In genomic region chr2:72849441-72850192, GRCm38 (mm10) we compare ENCODE assay signal across 14 mouse cellular contexts.
DNase-seq lines count a peak whose midpoint lies in the region; ATAC-seq and TF ChIP-seq lines count a peak whose summit lies in the region.
"Had no signal": no experiment of that assay in that cellular context is flagged by ENCODE, and none has a peak within 500 bp of the region (broad histone marks: within the 10 kb centered on the region; RNA-seq: fewer than 3 reads in every experiment).

No protein-coding gene starts in this region.

- H3K27me3 ChIP-seq in hindbrain, embryonic 10.5 days (ENCODE audit: insufficient read depth, poor library complexity, severe bottlenecking), result no peaks in the 10 kb centered on the region
- H3K27me3 ChIP-seq in hindbrain, embryonic 11.5 days (ENCODE audit: control insufficient read depth, insufficient read depth, low read length), result no peaks in the 10 kb centered on the region
- H3K27me3 ChIP-seq in midbrain, postnatal 0 days (ENCODE audit: insufficient read depth, low read length), result no peaks in the 10 kb centered on the region
- no peaks in the 10 kb centered on the region for H3K27me3 ChIP-seq in midbrain, embryonic 16.5 days (ENCODE audit: control insufficient read depth, insufficient read depth, low read depth, low read length)
- H3K27me3 ChIP-seq in heart, postnatal 0 days (ENCODE audit: control insufficient read depth, insufficient read depth, low read length), result no peaks in the 10 kb centered on the region
- H3K27me3 ChIP-seq: neural tube, embryonic 13.5 days had no signal

- ATAC-seq in hindbrain, embryonic 11.5 days (ENCODE audit: low FRiP score), result no peak
- ATAC-seq in midbrain, postnatal 0 days (ENCODE audit: low FRiP score), result no peak
- no peak for ATAC-seq in midbrain, embryonic 16.5 days
- ATAC-seq in heart, postnatal 0 days (ENCODE audit: insufficient read depth, low read depth), result no peak

- peak overlapping the region; percentile 40 for H3K27ac ChIP-seq in hindbrain, embryonic 10.5 days
- H3K27ac ChIP-seq in hindbrain, embryonic 11.5 days (ENCODE audit: low read depth, low read length), result no peak overlapping the region
- no peak overlapping the region for H3K27ac ChIP-seq in midbrain, postnatal 0 days (ENCODE audit: low read depth, low read length)
- no peak overlapping the region for H3K27ac ChIP-seq in midbrain, embryonic 16.5 days (ENCODE audit: low read length)
- no peak overlapping the region for H3K27ac ChIP-seq in heart, postnatal 0 days (ENCODE audit: low read depth)
- H3K27ac ChIP-seq: heart, adult 2 months; neural tube, embryonic 13.5 days had no signal

- WGBS in hindbrain, embryonic 10.5 days, result 41% methylated on average over 12 of the region's 12 CpGs
- WGBS in hindbrain, embryonic 11.5 days, result 48% methylated on average over 12 of the region's 12 CpGs
- 32% methylated on average over 12 of the region's 12 CpGs for WGBS in midbrain, postnatal 0 days
- WGBS in midbrain, embryonic 16.5 days, result 39% methylated on average over 12 of the region's 12 CpGs
- 44% methylated on average over 12 of the region's 12 CpGs for WGBS in heart, postnatal 0 days

- H3K36me3 ChIP-seq in hindbrain, embryonic 10.5 days, result no peaks in the 10 kb centered on the region
- H3K36me3 ChIP-seq in hindbrain, embryonic 11.5 days (ENCODE audit: control insufficient read depth, insufficient read depth, low read length), result no peaks in the 10 kb centered on the region
- no peaks in the 10 kb centered on the region for H3K36me3 ChIP-seq in midbrain, postnatal 0 days (ENCODE audit: insufficient read depth, low read length)
- H3K36me3 ChIP-seq in midbrain, embryonic 16.5 days (ENCODE audit: control insufficient read depth, insufficient read depth, low read length), result no peaks in the 10 kb centered on the region
- H3K36me3 ChIP-seq in heart, postnatal 0 days (replicated peaks; ENCODE audit: control insufficient read depth, insufficient read depth, low read length), result no peaks in the 10 kb centered on the region
- H3K36me3 ChIP-seq: neural tube, embryonic 13.5 days had no signal

- TF ChIP-seq EP300 in heart, postnatal 0 days (IDR thresholded peaks at IDR 0.05; ENCODE audit: low read depth), result no peak

- H3K9ac ChIP-seq in hindbrain, embryonic 11.5 days (ENCODE audit: low read depth, low read length), result no peak overlapping the region
- H3K9ac ChIP-seq in midbrain, postnatal 0 days (replicated peaks; ENCODE audit: low read length, poor library complexity, severe bottlenecking), result no peak overlapping the region
- no peak overlapping the region for H3K9ac ChIP-seq in midbrain, embryonic 16.5 days (ENCODE audit: low read depth, low read length)
- H3K9ac ChIP-seq in heart, postnatal 0 days (replicated peaks; ENCODE audit: low read depth, low read length), result no peak overlapping the region
- H3K9ac ChIP-seq: neural tube, embryonic 13.5 days had no signal

- 0 out of 2 replicates have a peak overlapping the region, but pooled peaks have one; percentile 20 for H3K4me3 ChIP-seq in hindbrain, embryonic 10.5 days
- no peak overlapping the region for H3K4me3 ChIP-seq in hindbrain, embryonic 11.5 days (ENCODE audit: low read depth, low read length)
- no peak overlapping the region for H3K4me3 ChIP-seq in midbrain, postnatal 0 days (ENCODE audit: low read depth, low read length)
- no peak overlapping the region for H3K4me3 ChIP-seq in midbrain, embryonic 16.5 days (ENCODE audit: low read depth, low read length)
- no peak overlapping the region for H3K4me3 ChIP-seq in heart, postnatal 0 days (ENCODE audit: low read depth, low read length)
- H3K4me3 ChIP-seq: heart, adult 2 months; neural tube, embryonic 13.5 days had no signal

- no peak for DNase-seq in hindbrain, embryonic 10.5 days (ENCODE audit: low spot score)
- no peak for DNase-seq in hindbrain, embryonic 11.5 days (ENCODE audit: low spot score)
- DNase-seq in midbrain, postnatal 0 days (ENCODE audit: low spot score), result no peak
- peak; percentile 33 for DNase-seq in heart, postnatal 0 days (ENCODE audit: low spot score)
- no peak for DNase-seq in kidney, adult 11 months
- DNase-seq in layer of hippocampus, adult 8-10 months (ENCODE audit: low spot score in 2 of 2), result no peak
- DNase-seq in gastrocnemius, postnatal 25 days, result no peak
- DNase-seq: adrenal gland, adult 2 months; cerebellum, postnatal 10 days; retina, postnatal 1 day; thymus, postnatal 25 days had no signal

- 0 out of 2 replicates have a peak, but pooled peaks cover 5% of the 10 kb centered on the region for H3K9me3 ChIP-seq in hindbrain, embryonic 10.5 days
- no peaks in the 10 kb centered on the region for H3K9me3 ChIP-seq in hindbrain, embryonic 11.5 days (ENCODE audit: control insufficient read depth, low read length)
- no peaks in the 10 kb centered on the region for H3K9me3 ChIP-seq in midbrain, postnatal 0 days (ENCODE audit: low read length)
- H3K9me3 ChIP-seq in midbrain, embryonic 16.5 days (replicated peaks; ENCODE audit: control insufficient read depth, low read length, poor library complexity, severe bottlenecking), result no peaks in the 10 kb centered on the region
- H3K9me3 ChIP-seq in heart, postnatal 0 days (replicated peaks; ENCODE audit: control insufficient read depth, low read length), result no peaks in the 10 kb centered on the region
- H3K9me3 ChIP-seq: neural tube, embryonic 13.5 days had no signal

- peaks cover 13% of the 10 kb centered on the region for H3K4me1 ChIP-seq in hindbrain, embryonic 10.5 days (replicated peaks)
- 0 out of 2 replicates have a peak, but pooled peaks cover 2% of the 10 kb centered on the region for H3K4me1 ChIP-seq in hindbrain, embryonic 11.5 days (replicated peaks; ENCODE audit: control insufficient read depth, insufficient read depth, low read length)
- no peaks in the 10 kb centered on the region for H3K4me1 ChIP-seq in midbrain, postnatal 0 days (ENCODE audit: insufficient read depth, low read length)
- H3K4me1 ChIP-seq in midbrain, embryonic 16.5 days (ENCODE audit: control insufficient read depth, insufficient read depth, low read length), result no peaks in the 10 kb centered on the region
- H3K4me1 ChIP-seq in heart, postnatal 0 days (ENCODE audit: control insufficient read depth, insufficient read depth), result no peaks in the 10 kb centered on the region
- H3K4me1 ChIP-seq: neural tube, embryonic 13.5 days had no signal

- H3K4me2 ChIP-seq in hindbrain, embryonic 11.5 days (replicated peaks; ENCODE audit: low read depth, low read length), result no peak overlapping the region
- peak overlapping the region; percentile 10; the same call in 1 of the 2 replicates for H3K4me2 ChIP-seq in midbrain, postnatal 0 days (ENCODE audit: low read depth, low read length, poor library complexity, severe bottlenecking)
- no peak overlapping the region for H3K4me2 ChIP-seq in midbrain, embryonic 16.5 days (ENCODE audit: low read length)
- H3K4me2 ChIP-seq in heart, postnatal 0 days (ENCODE audit: low read depth, low read length), result peak overlapping the region; percentile 18
- H3K4me2 ChIP-seq: neural tube, embryonic 13.5 days had no signal

- TF ChIP-seq CTCF in midbrain, postnatal 0 days (IDR thresholded peaks at IDR 0.05), result no peak
- TF ChIP-seq CTCF in heart, postnatal 0 days (IDR thresholded peaks at IDR 0.05; ENCODE audit: low read depth), result no peak

Comparison
In these comparisons a context has a peak if more than half of its experiments do, and no peak if none do; other contexts are left out.
1. H3K4me2 ChIP-seq: peak in midbrain, postnatal 0 days (single experiment) and heart, postnatal 0 days (single experiment); none in hindbrain, embryonic 11.5 days (single experiment) and midbrain, embryonic 16.5 days (single experiment).